Mouse (Mus musculus): ENCODE measurements around the gene Armh3.

DNA sequence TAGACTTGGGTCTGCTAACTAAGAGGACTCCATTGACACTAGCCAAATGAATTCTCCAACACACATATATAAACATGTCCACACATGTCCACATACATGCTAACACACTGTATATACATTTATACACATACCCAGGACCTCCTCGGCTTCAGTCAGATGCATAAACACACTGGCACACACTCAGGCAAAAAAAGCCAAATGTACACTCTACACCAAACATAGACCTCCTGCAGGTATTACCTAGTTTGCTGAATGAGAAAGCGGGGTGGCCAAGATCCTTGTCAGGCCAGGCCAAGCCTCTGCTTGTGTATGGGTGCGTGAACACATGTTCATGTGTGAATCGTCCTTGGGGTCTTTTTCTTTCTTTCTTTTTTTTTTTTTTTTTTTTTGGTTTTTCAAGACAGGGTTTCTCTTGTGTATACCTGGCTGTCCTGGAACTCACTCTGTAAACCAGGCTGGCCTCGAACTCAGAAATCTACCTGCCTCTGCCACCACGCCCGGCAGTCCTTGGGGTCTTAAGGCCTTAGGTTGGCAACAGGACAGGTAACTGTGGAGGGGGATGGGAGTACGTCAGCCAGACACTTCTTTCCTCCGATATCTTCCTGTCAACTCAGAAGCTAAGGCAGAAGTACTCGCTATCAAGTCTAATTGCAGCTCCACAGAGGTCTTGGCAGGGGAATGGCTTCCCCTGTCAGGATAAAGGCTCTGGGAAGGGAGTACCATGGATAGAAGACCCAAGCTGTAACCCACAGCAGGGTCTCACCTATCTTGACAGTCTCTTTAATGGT, 32.1 kb upstream of the Armh3 start:
- no peak for TF ChIP-seq POLR2A (IDR thresholded peaks at IDR 0.05; ENCODE audit: borderline replicate concordance, extremely low read depth, insufficient read depth, insufficient read length, poor library complexity, severe bottlenecking)
- no peak for TF ChIP-seq CTCF (IDR thresholded peaks at IDR 0.05; ENCODE audit: borderline replicate concordance, extremely low read depth, insufficient read depth, insufficient read length)

Measured in brain, embryonic 14.5 days (tissue).